Mouse (Mus musculus) embryonic facial prominence, embryonic 12.5 days (tissue): Measurements from ENCODE around the gene Psmc3. TPM values are rescaled to one million over a fixed set of nuclear protein-coding genes. Genes with fewer than 3 reads are reported as not detected.

Experiments
- ATAC-seq: fragments of 200-750 bp; cut with Nextera tagmentation; 2 replicates; pipeline ENCODE4 v1.8.0; 2017; ENCODE audit not compliant: insufficient number of reproducible peaks, insufficient read depth, low FRiP score, low TSS enrichment
- H3K27ac ChIP-seq: fragments of 300-500 bp; sonication (generic); 2 replicates; pipeline ENCODE4 v1.5.1; 2016; ENCODE audit warnings: mild to moderate bottlenecking
- H3K27me3 ChIP-seq: fragments of 300-500 bp; sonication (generic); 2 replicates; pipeline ENCODE4 v1.6.1; 2016; ENCODE audit warnings: mild to moderate bottlenecking, moderate library complexity
- H3K36me3 ChIP-seq: fragments of 300-500 bp; sonication (generic); 2 replicates; pipeline ENCODE4 v1.6.1; 2016; ENCODE audit warnings: mild to moderate bottlenecking
- H3K4me1 ChIP-seq: fragments of 300-500 bp; sonication (generic); 2 replicates; pipeline ENCODE4 v1.6.1; 2016
- H3K4me2 ChIP-seq: fragments of 300-500 bp; sonication (generic); replicated peaks from 2 replicates; pipeline ENCODE4 v1.6.1; 2016; ENCODE audit warnings: mild to moderate bottlenecking, moderate library complexity
- H3K4me3 ChIP-seq: fragments of 300-500 bp; sonication (generic); 2 replicates; pipeline ENCODE4 v1.5.1; 2016; ENCODE audit warnings: mild to moderate bottlenecking
- H3K9ac ChIP-seq: fragments of 300-500 bp; sonication (generic); 2 replicates; pipeline ENCODE4 v1.6.1; 2016; ENCODE audit warnings: mild to moderate bottlenecking, moderate library complexity
- H3K9me3 ChIP-seq: fragments of 300-500 bp; sonication (generic); 2 replicates; pipeline ENCODE4 v1.6.1; 2016; ENCODE audit warnings: mild to moderate bottlenecking, moderate library complexity
- WGBS: fragments of 180-500 bp; shearing (Covaris S2); methylation state at CpG from one replicate; pipeline ENCODE4 v1.1.7; 2016; 5-methylcytosine and 5-hydroxymethylcytosine counted together
- polyA plus RNA-seq: library from polyadenylated mRNA; unstranded; fragments of >200 nt; fragmentation: Nextera tagmentation; extraction: Ambion mirVana; gene quantifications from 2 replicates; pipeline ENCODE4 v1.2.1, GENCODE M21; 2016

The Psmc3 gene
- polyA plus RNA-seq, 1 experiment from 2014 or later, result 326 TPM

DNA sequence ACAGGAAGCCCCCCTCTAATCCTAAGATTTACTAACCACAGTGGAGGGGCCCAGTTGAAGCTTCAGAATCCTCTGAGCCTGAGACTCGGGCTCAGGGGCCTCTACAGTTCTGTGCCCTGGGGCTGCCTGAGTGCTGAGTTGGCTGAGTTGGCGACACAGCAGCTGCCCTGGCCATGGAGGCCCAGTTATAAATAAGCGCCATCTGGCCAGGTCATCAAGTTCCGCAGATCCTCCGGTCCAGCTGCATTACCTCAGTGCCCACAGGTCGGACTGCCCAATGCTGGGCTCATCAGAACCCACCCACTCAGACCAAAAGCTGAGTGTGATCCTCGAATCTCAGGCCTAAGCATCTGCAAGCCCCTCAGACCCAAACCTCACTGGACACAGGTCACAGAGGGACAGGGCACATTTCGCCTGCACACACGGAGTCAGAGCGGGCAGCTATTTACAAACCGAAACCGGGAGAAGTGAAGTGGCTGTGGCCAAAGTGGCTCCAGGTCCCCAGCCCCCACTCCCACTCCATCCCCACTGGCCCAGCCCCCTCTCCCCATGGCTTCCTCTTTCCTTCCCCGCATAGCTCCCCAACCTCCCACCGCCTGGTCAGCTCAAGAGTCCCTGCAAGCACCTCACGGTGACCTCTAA is 30.5 kb downstream of the Psmc3 start:
- Histone ChIP-seq H3K4me3 (no peak overlapping the region), H3K4me1 (no peaks in the 10 kb centered on the region), H3K4me2 (no peak overlapping the region), H3K9ac (no peak overlapping the region), H3K27me3 (no peaks in the 10 kb centered on the region), H3K27ac (no peak overlapping the region), H3K9me3 (no peaks in the 10 kb centered on the region), H3K36me3 (no peaks in the 10 kb centered on the region)
- no peak for ATAC-seq
- WGBS, result 79% methylated on average over 15 of the region's 15 CpGs

DNA sequence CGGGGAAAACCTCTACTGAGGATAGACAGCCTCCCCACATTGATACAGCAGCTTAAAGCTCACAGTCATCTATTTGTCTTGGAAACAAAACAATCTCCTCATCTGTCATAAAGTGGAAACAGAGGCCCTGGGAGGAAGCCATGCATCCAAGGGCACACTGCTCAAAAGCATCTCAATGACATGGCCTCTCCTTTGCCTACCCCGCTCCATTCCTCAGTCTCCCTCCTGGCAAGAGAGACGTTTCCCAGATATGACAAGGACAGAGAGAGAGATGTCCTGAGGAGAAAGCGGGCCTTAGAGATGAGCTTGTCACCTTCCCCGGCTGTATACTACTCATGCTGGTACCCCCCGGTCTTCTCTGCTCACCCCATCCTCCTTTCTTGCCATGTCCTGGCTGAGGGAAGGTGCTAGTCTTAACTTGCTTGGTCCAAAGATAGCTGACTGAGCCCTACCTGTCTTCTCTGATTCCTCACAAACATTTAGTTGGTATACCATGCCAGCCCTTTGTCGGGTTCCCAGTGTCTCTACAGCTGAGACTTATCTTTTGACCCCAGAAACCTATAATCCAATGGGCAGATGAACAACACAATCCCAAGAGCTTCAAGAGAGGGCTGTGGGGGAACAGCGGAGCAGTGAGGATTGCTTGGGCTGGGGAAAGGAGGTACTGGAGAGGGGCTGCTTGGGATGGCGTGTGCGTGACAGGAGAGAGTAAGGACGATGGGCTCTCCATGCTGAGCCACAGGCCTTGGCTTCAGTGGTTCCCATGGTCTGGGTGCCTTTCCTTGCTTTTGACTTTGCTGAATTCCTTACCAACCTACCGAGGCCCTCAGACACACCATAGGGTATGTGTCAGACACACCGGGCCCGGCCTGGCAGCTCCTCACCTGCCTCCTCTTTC is 31.9 kb downstream of the Psmc3 start:
- H3K4me2 ChIP-seq, result no peak overlapping the region
- H3K9ac ChIP-seq, result no peak overlapping the region
- ATAC-seq, result no peak
- H3K4me1 ChIP-seq, result no peaks in the 10 kb centered on the region
- no peaks in the 10 kb centered on the region for H3K27me3 ChIP-seq
- H3K4me3 ChIP-seq, result no peak overlapping the region
- WGBS, result 85% methylated on average over 14 of the region's 14 CpGs
- H3K9me3 ChIP-seq, result no peaks in the 10 kb centered on the region
- H3K36me3 ChIP-seq, result no peaks in the 10 kb centered on the region
- no peak overlapping the region for H3K27ac ChIP-seq

DNA sequence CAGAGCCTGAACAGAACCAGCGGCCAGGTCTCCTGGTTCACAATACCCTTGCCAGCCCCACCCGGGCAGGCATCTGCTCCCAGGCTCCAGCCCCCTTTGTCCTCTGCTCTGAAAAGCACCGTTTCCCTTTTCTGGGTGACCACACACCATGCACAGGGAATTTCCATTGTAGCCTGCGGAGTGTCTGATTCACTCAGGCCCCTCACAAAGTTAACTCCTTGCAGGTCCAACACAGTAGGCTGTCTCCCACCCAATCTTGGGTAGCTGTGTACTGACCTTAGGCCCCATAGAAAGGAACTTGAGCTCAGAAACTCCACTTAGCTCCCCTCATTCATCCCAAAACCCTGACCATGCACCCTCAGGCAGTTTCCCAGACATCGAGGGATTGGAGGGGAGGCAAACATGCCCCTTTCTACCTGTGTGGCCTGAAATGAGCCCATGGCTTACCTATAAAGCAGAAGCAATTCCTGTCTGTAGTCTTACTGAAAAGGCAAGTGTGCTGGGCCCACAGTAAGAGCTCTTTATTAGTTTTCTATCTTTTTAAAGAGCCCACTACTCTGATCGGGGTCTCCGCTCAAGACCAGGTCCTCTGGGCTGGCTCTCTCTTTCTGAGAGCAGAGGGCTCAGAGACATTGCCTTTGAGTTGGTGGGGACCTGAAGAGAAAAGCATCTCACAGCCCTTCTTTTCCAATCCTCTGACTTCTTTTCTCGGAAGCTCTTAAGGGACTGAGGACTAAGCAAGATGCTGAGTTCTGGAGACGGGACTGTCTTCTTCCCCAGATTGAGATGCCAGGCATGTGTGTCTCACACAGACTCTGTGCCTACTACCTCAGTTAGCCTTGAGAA is 32.8 kb downstream of the Psmc3 start:
- no peaks in the 10 kb centered on the region for H3K9me3 ChIP-seq
- 71% methylated on average over 9 of the region's 9 CpGs for WGBS

DNA sequence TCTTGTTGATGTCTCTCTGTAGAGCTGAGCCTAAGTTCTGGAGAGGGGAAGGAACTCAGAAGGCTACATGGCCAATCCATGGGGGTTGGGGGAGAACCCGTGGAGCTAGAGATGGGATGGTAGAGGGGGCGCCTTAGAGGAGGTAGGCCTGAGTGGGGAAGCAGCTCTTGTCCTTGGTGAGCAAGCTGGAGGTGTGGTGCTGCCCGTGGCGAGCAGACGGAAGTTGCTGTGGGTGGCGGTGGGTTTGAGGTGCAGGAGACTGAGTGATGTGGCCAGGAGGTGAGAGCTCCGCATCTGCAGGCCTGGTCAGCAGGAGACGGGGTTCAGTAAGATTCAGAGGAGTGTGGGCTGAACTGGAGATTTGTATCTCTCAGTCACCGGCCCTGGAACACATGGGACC is 33.6 kb downstream of the Psmc3 start:
- H3K27me3 ChIP-seq, result no peaks in the 10 kb centered on the region
- H3K4me3 ChIP-seq, result no peak overlapping the region
- WGBS, result 86% methylated on average over 9 of the region's 9 CpGs
- H3K4me1 ChIP-seq, result no peaks in the 10 kb centered on the region
- no peak for ATAC-seq
- H3K36me3 ChIP-seq, result no peaks in the 10 kb centered on the region
- H3K27ac ChIP-seq, result no peak overlapping the region
- H3K9ac ChIP-seq, result no peak overlapping the region
- no peaks in the 10 kb centered on the region for H3K9me3 ChIP-seq
- no peak overlapping the region for H3K4me2 ChIP-seq

More for the DNA sequence above, 32.8 kb downstream of the Psmc3 start:
- H3K27ac ChIP-seq, result no peak overlapping the region
- H3K4me3 ChIP-seq, result no peak overlapping the region
- no peak overlapping the region for H3K9ac ChIP-seq
- no peaks in the 10 kb centered on the region for H3K27me3 ChIP-seq
- H3K4me2 ChIP-seq, result no peak overlapping the region
- no peaks in the 10 kb centered on the region for H3K36me3 ChIP-seq
- no peak for ATAC-seq
- no peaks in the 10 kb centered on the region for H3K4me1 ChIP-seq

DNA sequence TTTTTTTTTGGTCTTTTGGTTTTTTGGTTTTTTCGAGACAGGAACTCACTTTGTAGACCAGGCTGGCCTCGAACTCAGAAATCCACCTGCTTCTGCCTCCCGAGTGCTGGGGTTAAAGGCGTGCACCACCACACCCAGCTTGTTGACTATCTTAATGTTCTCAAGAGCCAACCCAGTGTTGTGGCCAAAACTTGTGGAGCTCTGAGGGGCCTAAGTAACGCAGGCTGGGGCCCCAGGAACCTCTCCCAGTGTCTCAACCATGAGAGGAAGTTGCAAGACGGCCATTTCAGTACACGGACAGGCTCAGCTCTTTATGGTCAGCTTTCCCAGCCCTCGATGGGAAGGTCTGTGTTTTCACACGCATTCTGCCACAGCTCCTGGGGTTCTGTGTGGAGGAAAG is 35.2 kb downstream of the Psmc3 start:
- Histone ChIP-seq H3K4me3 (no peak overlapping the region), H3K9ac (no peak overlapping the region), H3K4me1 (no peaks in the 10 kb centered on the region), H3K27ac (no peak overlapping the region), H3K9me3 (no peaks in the 10 kb centered on the region), H3K27me3 (no peaks in the 10 kb centered on the region), H3K36me3 (no peaks in the 10 kb centered on the region), H3K4me2 (no peak overlapping the region)
- no peak for ATAC-seq
- WGBS, result 84% methylated on average over 9 of the region's 9 CpGs

DNA sequence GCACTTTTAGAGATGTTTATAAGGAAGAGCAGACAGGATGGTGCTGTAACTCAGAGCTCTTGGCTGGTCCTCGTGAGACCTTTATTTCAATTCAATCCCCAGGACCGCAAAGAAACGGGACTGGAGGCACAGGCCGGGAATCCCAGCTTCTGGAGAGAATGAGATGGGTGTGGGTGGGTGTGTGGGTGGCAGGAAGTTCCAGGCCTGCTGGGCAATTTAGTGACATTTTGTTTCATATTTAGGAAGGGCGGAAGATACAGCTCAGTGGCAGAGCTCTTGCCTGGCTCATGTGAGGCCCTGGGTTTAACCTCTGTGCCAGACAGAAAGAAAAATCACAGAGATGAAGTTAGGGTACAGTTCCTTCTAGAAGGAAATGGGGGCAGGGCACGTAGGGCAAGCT is 36.4 kb downstream of the Psmc3 start:
- no peak overlapping the region for H3K27ac ChIP-seq
- H3K4me1 ChIP-seq, result no peaks in the 10 kb centered on the region
- no peak overlapping the region for H3K9ac ChIP-seq
- H3K9me3 ChIP-seq, result no peaks in the 10 kb centered on the region
- no peaks in the 10 kb centered on the region for H3K27me3 ChIP-seq
- H3K4me2 ChIP-seq, result no peak overlapping the region
- 75% methylated on average over 6 of the region's 6 CpGs for WGBS
- no peak for ATAC-seq
- no peak overlapping the region for H3K4me3 ChIP-seq
- no peaks in the 10 kb centered on the region for H3K36me3 ChIP-seq

DNA sequence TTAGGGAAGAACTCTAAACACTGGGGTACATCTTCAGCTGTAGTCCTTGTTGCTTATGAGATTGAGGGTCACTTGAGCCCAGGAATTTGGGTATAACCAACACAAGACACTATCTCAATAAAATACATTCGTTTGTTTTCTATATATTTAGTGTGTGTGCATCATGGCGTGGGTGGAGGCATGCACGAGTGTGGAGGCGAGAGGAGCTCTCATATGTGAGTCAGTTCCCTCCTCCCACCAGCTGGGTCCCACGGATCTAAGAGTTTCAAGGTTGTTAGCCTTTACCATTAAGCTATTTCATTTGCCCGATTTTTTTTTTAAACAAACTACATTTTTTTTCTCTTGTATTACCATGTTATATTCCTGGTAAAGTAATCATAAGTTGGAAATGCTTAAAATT is 37.0 kb downstream of the Psmc3 start:
- Histone ChIP-seq H3K4me1 (no peaks in the 10 kb centered on the region), H3K9ac (no peak overlapping the region), H3K36me3 (no peaks in the 10 kb centered on the region), H3K27ac (no peak overlapping the region), H3K9me3 (no peaks in the 10 kb centered on the region), H3K27me3 (no peaks in the 10 kb centered on the region), H3K4me3 (no peak overlapping the region), H3K4me2 (no peak overlapping the region)
- ATAC-seq, result no peak
- WGBS, result 73% methylated on average over 6 of the region's 6 CpGs

DNA sequence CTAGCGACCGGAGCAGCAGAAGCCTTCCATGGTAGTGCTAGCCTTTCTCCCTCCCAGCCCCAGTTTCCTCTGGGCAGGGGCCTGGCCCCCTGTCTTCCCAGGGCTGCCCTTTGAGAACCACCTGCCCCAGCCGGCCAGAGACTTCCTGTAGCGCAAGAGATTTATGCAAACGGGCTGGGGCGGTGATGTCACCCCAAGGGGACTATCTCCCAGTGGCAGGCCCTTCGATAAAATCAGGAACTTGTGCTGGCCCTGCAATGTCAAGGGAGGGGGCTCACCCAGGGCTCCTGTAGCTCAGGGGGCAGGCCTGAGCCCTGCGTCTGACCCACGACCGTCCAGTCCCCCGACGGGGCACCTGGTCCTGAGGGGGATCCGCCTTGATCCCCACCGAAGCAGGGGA is 42.7 kb downstream of the Psmc3 start:
- H3K4me3 ChIP-seq, result no peak overlapping the region
- H3K9ac ChIP-seq, result no peak overlapping the region
- ATAC-seq, result no peak
- no peaks in the 10 kb centered on the region for H3K27me3 ChIP-seq
- H3K9me3 ChIP-seq, result no peaks in the 10 kb centered on the region
- no peak overlapping the region for H3K27ac ChIP-seq
- no peak overlapping the region for H3K4me2 ChIP-seq
- H3K4me1 ChIP-seq, result no peaks in the 10 kb centered on the region
- H3K36me3 ChIP-seq, result no peaks in the 10 kb centered on the region
- WGBS, result 69% methylated on average over 14 of the region's 14 CpGs

DNA sequence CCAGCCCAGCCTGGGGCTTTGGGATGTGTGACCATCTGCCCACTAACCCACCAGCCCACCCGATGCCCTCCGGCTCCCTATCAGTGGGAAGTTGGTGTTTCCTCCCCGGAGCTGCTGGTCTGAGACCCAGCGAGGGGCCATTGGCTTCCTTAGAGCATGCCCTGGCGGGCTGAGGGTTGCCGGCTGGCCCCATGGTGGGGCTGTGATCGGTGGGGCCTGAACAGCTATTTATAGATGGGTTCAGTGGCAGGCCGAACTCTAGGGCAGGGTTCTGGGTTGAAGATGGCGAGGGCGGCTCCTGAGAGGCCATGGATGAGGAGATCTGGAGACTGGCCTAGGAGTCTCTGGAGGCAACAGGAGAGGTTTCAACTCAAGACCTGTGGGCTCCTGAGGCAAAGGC is 43.2 kb downstream of the Psmc3 start:
- Histone ChIP-seq H3K27me3 (no peaks in the 10 kb centered on the region), H3K4me3 (no peak overlapping the region), H3K36me3 (no peaks in the 10 kb centered on the region), H3K27ac (no peak overlapping the region), H3K9ac (no peak overlapping the region), H3K9me3 (no peaks in the 10 kb centered on the region), H3K4me2 (no peak overlapping the region), H3K4me1 (no peaks in the 10 kb centered on the region)
- no peak for ATAC-seq
- WGBS, result 88% methylated on average over 10 of the region's 10 CpGs

DNA sequence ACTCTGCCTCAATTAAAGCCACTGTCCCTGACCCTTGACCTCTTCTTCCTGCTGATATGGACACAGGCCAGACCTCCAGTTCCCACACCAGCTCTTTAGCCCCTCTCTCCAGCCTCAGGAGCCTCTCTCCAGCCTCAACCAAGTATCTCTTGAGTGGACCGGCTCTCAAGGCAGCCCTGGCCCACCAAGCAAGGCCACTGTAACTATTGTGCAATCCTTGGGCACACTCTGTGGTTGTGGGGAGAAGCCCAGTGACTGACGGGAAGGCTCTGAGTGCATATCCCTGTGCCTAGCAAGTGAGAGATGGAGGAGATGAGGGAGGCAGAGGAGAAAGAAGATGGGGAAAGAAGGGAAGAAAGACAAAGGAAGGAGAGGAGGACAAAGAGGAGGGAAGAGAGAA is 44.3 kb downstream of the Psmc3 start:
- no peak overlapping the region for H3K4me3 ChIP-seq
- H3K9me3 ChIP-seq, result no peaks in the 10 kb centered on the region
- H3K27ac ChIP-seq, result no peak overlapping the region
- no peaks in the 10 kb centered on the region for H3K36me3 ChIP-seq
- WGBS, result 87% methylated on average over 2 of the region's 2 CpGs
- no peak overlapping the region for H3K4me2 ChIP-seq
- no peaks in the 10 kb centered on the region for H3K4me1 ChIP-seq
- no peak overlapping the region for H3K9ac ChIP-seq
- ATAC-seq, result no peak
- no peaks in the 10 kb centered on the region for H3K27me3 ChIP-seq

DNA sequence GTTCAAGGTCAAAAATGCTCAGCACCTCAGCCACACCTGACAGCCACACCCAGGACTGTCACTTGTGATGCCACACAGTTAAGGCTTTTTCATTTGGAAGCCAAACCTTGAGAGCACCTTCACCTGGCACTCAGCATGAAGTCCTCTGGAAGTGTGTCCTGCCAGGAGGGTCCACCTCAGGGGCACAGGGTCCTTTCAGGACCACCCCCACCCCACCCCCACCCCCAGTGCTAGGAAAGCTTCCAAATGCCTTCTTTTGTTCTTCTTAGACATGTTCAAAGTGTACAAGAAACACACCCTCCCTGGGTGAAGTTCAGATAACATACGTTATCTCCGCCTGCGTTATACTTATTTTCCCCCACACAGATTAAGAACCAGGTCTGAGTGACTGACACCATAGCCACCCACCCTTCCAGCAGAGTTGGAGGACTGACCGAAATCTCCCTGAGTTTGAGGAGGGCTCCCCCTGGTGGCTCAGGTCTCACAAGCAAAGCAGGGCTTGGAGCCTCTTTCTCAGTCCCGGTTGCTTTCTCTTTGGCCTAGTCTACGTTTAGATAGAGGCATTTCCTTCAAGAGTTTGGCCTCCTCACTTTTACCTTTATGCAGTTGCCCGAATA is 47.4 kb downstream of the Psmc3 start:
- Histone ChIP-seq H3K4me2 (no peak overlapping the region), H3K27ac (no peak overlapping the region), H3K4me1 (no peaks in the 10 kb centered on the region), H3K4me3 (no peak overlapping the region), H3K9ac (no peak overlapping the region), H3K9me3 (no peaks in the 10 kb centered on the region), H3K36me3 (no peaks in the 10 kb centered on the region), H3K27me3 (no peaks in the 10 kb centered on the region)
- WGBS, result 11% methylated on average over 7 of the region's 7 CpGs
- peak; percentile 77 for ATAC-seq
